Mouse (Mus musculus): Measurements from ENCODE around the gene Ezr.

DNA sequence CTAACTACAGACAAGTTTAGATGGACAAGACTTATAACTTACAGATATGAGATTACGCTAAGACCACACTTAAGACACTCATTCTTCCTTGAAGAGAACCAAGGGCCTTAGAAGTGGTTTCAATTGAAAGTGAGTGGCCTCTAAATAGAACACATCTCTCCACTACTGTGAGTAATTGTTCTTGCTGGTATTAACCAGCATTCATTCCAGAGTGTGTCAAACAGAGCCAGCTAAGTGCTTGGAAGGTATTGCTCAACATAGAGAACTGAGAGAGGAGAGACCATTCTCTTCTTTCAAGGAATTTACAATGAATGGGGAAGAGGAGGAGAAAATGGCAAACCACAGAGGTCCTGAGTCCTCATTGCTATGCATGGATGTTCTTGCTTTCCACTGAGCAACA is 21.0 kb upstream of the Ezr start:
- TF ChIP-seq POLR2A (IDR thresholded peaks at IDR 0.05; ENCODE audit: insufficient read length, low read depth) (no peak), MAX (IDR thresholded peaks at IDR 0.05; ENCODE audit: low read depth) (no peak), TCF12 (IDR thresholded peaks at IDR 0.05; ENCODE audit: insufficient read depth, poor library complexity, severe bottlenecking) (no peak), SRF (IDR thresholded peaks at IDR 0.05; ENCODE audit: control insufficient read depth, insufficient read length, low read depth) (no peak), USF1 (IDR thresholded peaks at IDR 0.05; ENCODE audit: low read depth) (no peak)
